Mouse (Mus musculus): Measurements from ENCODE around the gene Fam71d. TPM values are rescaled to one million over a fixed set of nuclear protein-coding genes. Genes with fewer than 3 reads are reported as not detected.

Fam71d gene
- polyA plus RNA-seq, 1 experiment from 2014 or later, result not detected

- Histone ChIP-seq H3K36me3 (ENCODE audit: control insufficient read depth, insufficient read depth, low read length) (no peaks in the 10 kb centered on the region), H3K4me2 (ENCODE audit: low read depth, low read length) (peak within 1 kb of the TSS; percentile 99), H3K27me3 (ENCODE audit: control insufficient read depth, insufficient read depth, low read length) (no peaks in the 10 kb centered on the region), H3K9ac (ENCODE audit: low read length) (peak within 1 kb of the TSS; percentile 86), H3K4me3 (replicated peaks; ENCODE audit: low read length) (peak within 1 kb of the TSS; percentile 66), H3K9me3 (replicated peaks; ENCODE audit: control insufficient read depth, low read length) (no peaks in the 10 kb centered on the region), H3K4me1 (ENCODE audit: control insufficient read depth, insufficient read depth, low read length) (peaks cover 4% of the 10 kb centered on the region), H3K27ac (ENCODE audit: low read length) (peak within 1 kb of the TSS; percentile 97)
- peak; percentile 100 for ATAC-seq (ENCODE audit: insufficient read depth, low FRiP score)
- under 1% methylated on average over 91 of the region's 98 CpGs for WGBS
Observed at GRCm38 (mm10) chr12:78748557-78749377, 57.4 kb downstream of the Fam71d start, which contains the start of gene Mpp5. Gene Mpp5 (plus strand): TSS chr12:78748907.

GRCm38 (mm10) chr12:78749378-78749801, 58.1 kb downstream of the Fam71d start:
- H3K9me3 ChIP-seq (replicated peaks; ENCODE audit: control insufficient read depth, low read length), result no peaks in the 10 kb centered on the region
- ATAC-seq (ENCODE audit: insufficient read depth, low FRiP score), result peak; percentile 31

GRCm38 (mm10) chr12:78761979-78762378, 70.6 kb downstream of the Fam71d start:
- H3K9me3 ChIP-seq (replicated peaks; ENCODE audit: control insufficient read depth, low read length), result no peaks in the 10 kb centered on the region
- H3K27ac ChIP-seq (ENCODE audit: low read length), result no peak overlapping the region
- no peak overlapping the region for H3K4me2 ChIP-seq (ENCODE audit: low read depth, low read length)
- ATAC-seq (ENCODE audit: insufficient read depth, low FRiP score), result no peak
- H3K36me3 ChIP-seq (ENCODE audit: control insufficient read depth, insufficient read depth, low read length), result no peaks in the 10 kb centered on the region
- H3K4me3 ChIP-seq (replicated peaks; ENCODE audit: low read length), result no peak overlapping the region
- no peak overlapping the region for H3K9ac ChIP-seq (ENCODE audit: low read length)
- H3K27me3 ChIP-seq (ENCODE audit: control insufficient read depth, insufficient read depth, low read length), result no peaks in the 10 kb centered on the region
- H3K4me1 ChIP-seq (ENCODE audit: control insufficient read depth, insufficient read depth, low read length), result no peaks in the 10 kb centered on the region

More at GRCm38 (mm10) chr12:78749378-78749801, 58.1 kb downstream of the Fam71d start:
- Histone ChIP-seq H3K27ac (ENCODE audit: low read length) (peak overlapping the region; percentile 97), H3K27me3 (ENCODE audit: control insufficient read depth, insufficient read depth, low read length) (no peaks in the 10 kb centered on the region), H3K4me3 (replicated peaks; ENCODE audit: low read length) (peak overlapping the region; percentile 66), H3K4me1 (ENCODE audit: control insufficient read depth, insufficient read depth, low read length) (peaks cover 4% of the 10 kb centered on the region), H3K36me3 (ENCODE audit: control insufficient read depth, insufficient read depth, low read length) (no peaks in the 10 kb centered on the region), H3K9ac (ENCODE audit: low read length) (peak overlapping the region; percentile 78), H3K4me2 (ENCODE audit: low read depth, low read length) (peak overlapping the region; percentile 68)
- WGBS, result 0% methylated on average over 25 of the region's 25 CpGs

DNA sequence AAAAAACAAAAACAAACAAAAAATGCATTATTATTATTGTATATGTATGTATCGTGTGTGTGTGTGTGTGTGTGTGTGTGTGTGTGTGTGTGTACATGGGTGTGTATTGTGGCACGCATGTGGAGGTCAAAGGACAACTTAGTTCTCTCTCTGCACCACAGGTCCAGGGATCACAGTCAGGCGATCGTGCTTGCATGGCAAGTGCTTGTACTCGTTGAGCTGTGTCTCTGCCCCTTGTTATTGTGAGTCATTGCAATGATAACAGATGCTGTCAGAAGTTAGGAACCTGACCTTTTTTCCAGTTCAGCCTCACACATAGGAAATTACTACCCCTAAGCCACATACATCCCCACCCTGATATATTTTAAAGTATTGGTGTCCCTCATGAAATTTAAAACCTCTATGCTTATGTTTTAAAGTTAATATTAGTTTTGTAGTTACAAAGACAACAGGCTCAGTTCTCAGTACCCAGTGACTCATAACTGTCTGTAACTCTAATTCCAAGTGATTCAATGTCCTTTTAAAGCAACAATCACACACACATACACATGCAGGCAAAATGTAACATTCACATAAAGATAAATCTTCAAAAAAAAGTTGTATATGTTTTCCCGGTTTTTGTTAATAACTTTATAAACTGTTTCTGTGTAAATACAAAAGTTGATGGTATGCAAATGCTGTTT, 77.8 kb downstream of the Fam71d start:
- Histone ChIP-seq H3K27me3 (ENCODE audit: control insufficient read depth, insufficient read depth, low read length) (no peaks in the 10 kb centered on the region), H3K4me1 (ENCODE audit: control insufficient read depth, insufficient read depth, low read length) (no peaks in the 10 kb centered on the region), H3K9ac (ENCODE audit: low read length) (no peak overlapping the region), H3K27ac (ENCODE audit: low read length) (no peak overlapping the region), H3K36me3 (ENCODE audit: control insufficient read depth, insufficient read depth, low read length) (no peaks in the 10 kb centered on the region), H3K4me3 (replicated peaks; ENCODE audit: low read length) (no peak overlapping the region), H3K4me2 (ENCODE audit: low read depth, low read length) (no peak overlapping the region), H3K9me3 (replicated peaks; ENCODE audit: control insufficient read depth, low read length) (no peaks in the 10 kb centered on the region)
- WGBS, result 59% methylated on average over 6 of the region's 6 CpGs
- ATAC-seq (ENCODE audit: insufficient read depth, low FRiP score), result peak; percentile 73

DNA sequence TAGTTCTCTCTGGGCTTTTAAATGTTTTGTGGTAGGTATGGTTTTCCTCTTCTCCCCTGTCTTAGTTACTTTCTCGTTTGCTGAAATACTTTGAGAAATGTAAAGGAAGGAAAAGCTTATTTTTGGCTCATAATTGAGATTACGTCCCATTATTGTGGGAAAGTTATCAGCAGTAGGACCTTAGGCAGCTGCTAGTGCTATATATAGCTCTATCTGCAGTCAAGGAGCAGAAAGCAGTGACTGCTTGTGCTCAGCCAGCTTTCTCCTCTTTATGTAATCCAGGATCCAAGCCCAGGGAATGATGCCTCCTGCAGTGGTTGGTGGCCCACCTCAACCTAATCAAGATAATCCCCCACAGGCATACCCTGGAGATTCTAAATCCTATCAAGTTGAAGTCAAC, 81.9 kb downstream of the Fam71d start:
- Histone ChIP-seq H3K27ac (ENCODE audit: low read length) (no peak overlapping the region), H3K4me3 (replicated peaks; ENCODE audit: low read length) (no peak overlapping the region), H3K9ac (ENCODE audit: low read length) (no peak overlapping the region), H3K9me3 (replicated peaks; ENCODE audit: control insufficient read depth, low read length) (no peaks in the 10 kb centered on the region), H3K36me3 (ENCODE audit: control insufficient read depth, insufficient read depth, low read length) (no peaks in the 10 kb centered on the region), H3K27me3 (ENCODE audit: control insufficient read depth, insufficient read depth, low read length) (no peaks in the 10 kb centered on the region), H3K4me2 (ENCODE audit: low read depth, low read length) (no peak overlapping the region), H3K4me1 (ENCODE audit: control insufficient read depth, insufficient read depth, low read length) (peaks cover 5% of the 10 kb centered on the region)
- WGBS, result 55% methylated on average over 2 of the region's 2 CpGs
- ATAC-seq (ENCODE audit: insufficient read depth, low FRiP score), result no peak

DNA sequence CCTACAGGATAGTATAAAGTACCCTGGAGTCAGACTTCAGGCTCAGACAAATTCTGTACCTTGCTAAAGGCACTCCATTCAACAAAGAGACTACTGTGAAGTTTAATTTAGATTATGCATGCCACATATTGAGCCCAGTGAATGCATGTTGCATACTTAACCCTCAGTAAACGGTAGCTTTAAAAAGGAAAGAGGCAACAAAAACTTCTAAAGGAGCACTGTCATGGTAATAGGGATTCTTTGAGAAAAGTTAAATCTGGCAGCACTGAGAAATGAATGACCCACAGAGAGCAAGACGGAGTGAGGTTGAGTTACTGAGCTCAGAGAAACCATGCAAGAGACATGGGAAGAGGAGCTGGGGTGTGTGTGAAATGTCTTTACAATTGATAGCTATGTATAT, 86.6 kb downstream of the Fam71d start:
- peaks cover 8% of the 10 kb centered on the region for H3K4me1 ChIP-seq (ENCODE audit: control insufficient read depth, insufficient read depth, low read length)
- no peak for ATAC-seq (ENCODE audit: insufficient read depth, low FRiP score)
- H3K36me3 ChIP-seq (ENCODE audit: control insufficient read depth, insufficient read depth, low read length), result no peaks in the 10 kb centered on the region
- H3K4me2 ChIP-seq (ENCODE audit: low read depth, low read length), result no peak overlapping the region
- H3K27ac ChIP-seq (ENCODE audit: low read length), result no peak overlapping the region
- WGBS, result 41% methylated on average over 2 of the region's 2 CpGs
- no peaks in the 10 kb centered on the region for H3K9me3 ChIP-seq (replicated peaks; ENCODE audit: control insufficient read depth, low read length)
- H3K9ac ChIP-seq (ENCODE audit: low read length), result no peak overlapping the region
- H3K27me3 ChIP-seq (ENCODE audit: control insufficient read depth, insufficient read depth, low read length), result no peaks in the 10 kb centered on the region
- no peak overlapping the region for H3K4me3 ChIP-seq (replicated peaks; ENCODE audit: low read length)

DNA sequence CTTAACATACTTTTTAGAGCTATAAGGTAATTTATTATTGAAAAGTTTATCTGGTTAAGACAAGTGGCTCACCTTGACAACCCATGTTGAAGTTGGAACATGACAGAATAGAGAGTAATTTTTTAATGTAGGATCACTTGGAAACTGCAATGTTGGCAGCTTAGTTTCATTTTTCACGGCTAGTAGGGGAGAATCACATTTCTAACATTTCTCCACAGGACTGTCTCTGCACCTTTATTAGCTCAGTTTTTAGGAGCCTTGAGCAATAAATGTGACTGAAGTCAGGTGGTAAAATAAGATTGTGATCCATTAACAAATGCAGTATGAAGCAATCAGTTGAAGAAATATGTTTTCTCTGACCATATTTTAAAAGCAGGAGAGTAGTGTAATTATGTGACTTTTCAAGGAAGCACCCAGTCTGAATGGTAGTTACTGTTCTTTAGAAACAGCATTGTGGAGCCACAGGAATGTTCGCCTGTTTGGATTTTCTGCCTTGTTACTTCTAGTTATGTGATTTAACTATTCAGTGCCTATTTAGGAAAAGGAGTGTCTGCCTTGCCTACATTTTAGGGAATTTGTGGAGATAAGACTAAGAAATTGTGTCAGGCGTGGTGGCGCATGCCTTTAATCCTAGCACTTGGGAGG, 87.2 kb downstream of the Fam71d start:
- ATAC-seq (ENCODE audit: insufficient read depth, low FRiP score), result no peak
- Histone ChIP-seq H3K27ac (ENCODE audit: low read length) (no peak overlapping the region), H3K9me3 (replicated peaks; ENCODE audit: control insufficient read depth, low read length) (no peaks in the 10 kb centered on the region), H3K4me1 (ENCODE audit: control insufficient read depth, insufficient read depth, low read length) (peaks cover 8% of the 10 kb centered on the region), H3K27me3 (ENCODE audit: control insufficient read depth, insufficient read depth, low read length) (no peaks in the 10 kb centered on the region), H3K36me3 (ENCODE audit: control insufficient read depth, insufficient read depth, low read length) (no peaks in the 10 kb centered on the region), H3K9ac (ENCODE audit: low read length) (no peak overlapping the region), H3K4me2 (ENCODE audit: low read depth, low read length) (no peak overlapping the region), H3K4me3 (replicated peaks; ENCODE audit: low read length) (no peak overlapping the region)
- 70% methylated on average over 4 of the region's 4 CpGs for WGBS
